Mouse (Mus musculus) megakaryocyte, embryonic 14.5 days (primary cell): ENCODE measurements at regions not wholly inside any gene's neighbourhood (a gene's known extent, or its start where the extent isn't known, plus 50 kb on each side); places are given as distances from the start of the nearest gene placed in this dataset.

Experiments
- FLI1 ChIP-seq: IDR thresholded peaks from 2 replicates; pipeline ENCODE4 v1.6.1; 2012; ENCODE audit warnings: low read length, inconsistent platforms, mixed read lengths
- GATA1 ChIP-seq: IDR thresholded peaks from 3 replicates; pipeline ENCODE4 v1.6.1; 2012; ENCODE audit warnings: mixed read lengths, low read length, inconsistent platforms, borderline replicate concordance

GRCm38 (mm10) chr16:90614137-90614536, 113.1 kb downstream of the Mis18a start:
- no peak for TF ChIP-seq GATA1
- TF ChIP-seq FLI1: no peak
